Mouse (Mus musculus): ENCODE data around the gene Mctp1.

DNA sequence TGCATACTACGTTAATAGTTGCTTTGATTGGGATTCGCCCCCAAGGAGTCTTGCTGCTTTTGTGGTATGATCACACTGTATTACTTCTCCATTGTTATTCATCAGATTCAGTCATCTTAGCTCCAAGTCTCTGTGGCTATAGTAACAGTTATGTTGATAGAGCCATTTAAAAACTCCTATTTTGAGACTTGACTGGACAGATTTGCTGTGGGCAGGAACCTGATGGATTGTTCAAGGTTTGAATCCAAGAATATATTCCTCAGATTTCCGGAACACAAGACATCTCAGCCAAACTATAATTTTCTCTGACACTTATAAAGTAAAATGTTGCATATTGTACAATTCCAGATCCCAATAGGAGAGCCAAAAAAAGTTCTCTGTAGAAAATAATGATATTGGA lies 443.4 kb downstream of the Mctp1 start:
- TF ChIP-seq USF2 (IDR thresholded peaks at IDR 0.05; ENCODE audit: borderline replicate concordance in 1 of 2, insufficient read depth in 1 of 2, low read depth in 1 of 2, low read length in 2 of 2) (no peak), KAT2A (conservative IDR thresholded peaks at IDR 0.05; ENCODE audit: low read depth, low read length) (no peak), MYC (IDR thresholded peaks at IDR 0.05; ENCODE audit: low read depth, low read length) (no peak), POLR2A (IDR thresholded peaks at IDR 0.05; ENCODE audit: control insufficient read depth in 1 of 2, insufficient read depth in 1 of 2, low read depth in 1 of 2, low read length in 2 of 2, poor library complexity in 1 of 2) (no peak), GABPA (IDR thresholded peaks at IDR 0.05; ENCODE audit: low read depth, low read length) (no peak), SIN3A (IDR thresholded peaks at IDR 0.05; ENCODE audit: low read length) (no peak), ETS1 (IDR thresholded peaks at IDR 0.05; ENCODE audit: low read depth, low read length) (no peak), USF1 (IDR thresholded peaks at IDR 0.05; ENCODE audit: low read depth, low read length) (no peak), MAZ (IDR thresholded peaks at IDR 0.05; ENCODE audit: low read depth, low read length) (no peak), MXI1 (IDR thresholded peaks at IDR 0.05; ENCODE audit: low read depth, low read length) (no peak)
